Mouse (Mus musculus): ENCODE data around the gene Specc1l. TPM values are rescaled to one million over a fixed set of nuclear protein-coding genes. Genes with fewer than 3 reads are reported as not detected.

Specc1l gene
- polyA plus RNA-seq, 1 experiment from 2014 or later, result 26.7 TPM

DNA sequence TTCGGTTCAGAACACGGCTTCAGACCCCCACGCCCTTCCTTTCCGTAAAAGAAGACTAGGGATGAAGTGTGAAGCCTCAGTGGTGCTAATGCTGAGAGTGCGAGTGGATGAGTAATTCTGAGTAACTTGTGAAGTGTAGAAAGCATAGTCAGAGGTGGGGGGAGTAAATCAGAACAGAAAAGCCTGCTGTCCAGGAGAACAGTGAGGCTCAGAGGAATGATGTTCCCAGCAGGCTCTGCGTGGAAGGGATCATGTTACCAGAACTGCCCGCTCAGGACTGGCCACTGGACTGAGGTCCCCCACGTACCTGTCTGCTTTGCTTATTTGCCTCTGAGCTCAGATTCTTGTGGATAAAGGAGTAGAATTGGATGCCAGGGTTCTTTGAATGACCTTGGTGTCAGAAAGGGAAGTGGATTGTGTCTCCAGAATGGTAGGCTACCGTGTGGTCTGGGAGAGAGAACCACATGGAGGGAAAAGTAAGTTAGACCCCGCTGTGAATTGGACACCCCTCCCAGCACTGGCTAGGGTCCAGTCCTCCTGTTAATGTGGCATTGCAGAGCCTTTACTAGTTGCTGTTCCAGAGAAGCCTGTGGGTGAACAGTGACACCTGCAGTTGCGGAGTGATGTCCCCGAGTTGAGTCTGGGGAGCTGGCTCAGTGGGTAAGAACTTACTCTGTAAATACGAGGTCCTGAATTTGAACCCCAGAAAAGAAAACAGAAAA is 40.6 kb downstream of the Specc1l start:
- WGBS, result 71% methylated on average over 13 of the region's 13 CpGs
- no peak overlapping the region for H3K4me2 ChIP-seq

DNA sequence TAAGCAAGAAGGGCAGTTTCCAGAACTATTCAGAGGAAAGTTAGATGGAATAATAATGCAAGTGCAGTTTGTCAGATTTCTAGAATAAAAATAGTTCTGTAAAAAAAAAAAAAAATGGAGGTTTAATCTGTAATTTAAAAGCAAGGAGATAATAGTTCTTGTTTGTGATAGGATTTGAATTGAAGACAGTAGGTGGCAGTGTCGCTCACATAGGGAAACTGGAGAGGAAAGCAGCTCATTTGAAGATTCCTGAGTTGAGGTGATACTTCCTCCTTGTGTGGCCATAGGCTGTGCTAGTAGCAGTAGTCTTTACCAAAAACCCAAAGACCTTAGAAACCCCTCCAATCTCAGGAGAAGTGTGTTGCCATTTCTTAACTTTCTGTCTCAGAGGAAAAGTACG is 43.2 kb downstream of the Specc1l start:
- Histone ChIP-seq H3K4me3 (replicated peaks) (no peak overlapping the region), H3K27ac (no peak overlapping the region), H3K9me3 (no peaks in the 10 kb centered on the region), H3K4me1 (no peaks in the 10 kb centered on the region), H3K27me3 (replicated peaks) (no peaks in the 10 kb centered on the region), H3K4me2 (no peak overlapping the region), H3K36me3 (peaks cover 11% of the 10 kb centered on the region), H3K9ac (no peak overlapping the region)
- WGBS, result 66% methylated on average over 2 of the region's 2 CpGs
- ATAC-seq (ENCODE audit: insufficient read depth, low FRiP score, low read depth), result no peak

More for the DNA sequence above, 40.6 kb downstream of the Specc1l start:
- H3K9ac ChIP-seq, result no peak overlapping the region
- ATAC-seq (ENCODE audit: insufficient read depth, low FRiP score, low read depth), result no peak
- H3K4me1 ChIP-seq, result no peaks in the 10 kb centered on the region
- H3K36me3 ChIP-seq, result peaks cover 13% of the 10 kb centered on the region; the same call in 1 of the 2 replicates
- no peaks in the 10 kb centered on the region for H3K27me3 ChIP-seq (replicated peaks)
- no peak overlapping the region for H3K4me3 ChIP-seq (replicated peaks)
- no peak overlapping the region for H3K27ac ChIP-seq
- H3K9me3 ChIP-seq, result no peaks in the 10 kb centered on the region

DNA sequence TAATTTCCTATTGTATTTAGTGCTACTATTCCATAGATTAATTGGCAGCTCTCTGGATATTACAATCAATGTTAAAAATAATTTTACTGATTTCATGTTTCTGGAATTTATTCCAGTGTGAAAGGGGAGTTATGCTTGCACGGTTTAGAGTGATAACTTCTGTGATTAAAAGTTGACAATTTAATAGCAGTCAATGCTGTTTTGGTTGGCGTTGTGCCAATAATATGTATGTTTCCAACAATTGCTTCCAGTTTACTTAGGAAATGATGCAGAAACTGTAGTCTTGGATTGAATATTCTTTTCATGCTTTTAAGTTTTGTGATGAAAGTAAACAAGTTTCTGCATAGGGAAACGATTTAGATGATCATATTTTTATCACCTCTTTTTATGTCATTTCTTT is 45.5 kb downstream of the Specc1l start:
- Histone ChIP-seq H3K4me3 (replicated peaks) (no peak overlapping the region), H3K27me3 (replicated peaks) (no peaks in the 10 kb centered on the region), H3K36me3 (peaks cover 27% of the 10 kb centered on the region), H3K4me1 (no peaks in the 10 kb centered on the region), H3K27ac (no peak overlapping the region), H3K4me2 (no peak overlapping the region), H3K9ac (no peak overlapping the region), H3K9me3 (no peaks in the 10 kb centered on the region)
- 60% methylated on average over 3 of the region's 3 CpGs for WGBS
- ATAC-seq (ENCODE audit: insufficient read depth, low FRiP score, low read depth), result no peak

- no peak overlapping the region for H3K27ac ChIP-seq
- peaks cover 30% of the 10 kb centered on the region for H3K36me3 ChIP-seq
- ATAC-seq (ENCODE audit: insufficient read depth, low FRiP score, low read depth), result no peak
These were observed 46.4 kb downstream of the Specc1l start for GRCm38 (mm10) chr10:75258241-75258640.

GRCm38 (mm10) chr10:75261268-75261667 is 49.4 kb downstream of the Specc1l start:
- Histone ChIP-seq H3K4me1 (no peaks in the 10 kb centered on the region), H3K36me3 (peaks cover 45% of the 10 kb centered on the region), H3K4me3 (replicated peaks) (no peak overlapping the region), H3K4me2 (no peak overlapping the region), H3K27ac (no peak overlapping the region), H3K27me3 (replicated peaks) (no peaks in the 10 kb centered on the region), H3K9ac (no peak overlapping the region), H3K9me3 (no peaks in the 10 kb centered on the region)
- 90% methylated on average over 5 of the region's 5 CpGs for WGBS
- no peak for ATAC-seq (ENCODE audit: insufficient read depth, low FRiP score, low read depth)

More at GRCm38 (mm10) chr10:75258241-75258640, 46.4 kb downstream of the Specc1l start:
- Histone ChIP-seq H3K27me3 (replicated peaks) (no peaks in the 10 kb centered on the region), H3K4me2 (no peak overlapping the region), H3K9ac (no peak overlapping the region), H3K9me3 (no peaks in the 10 kb centered on the region), H3K4me3 (replicated peaks) (no peak overlapping the region), H3K4me1 (no peaks in the 10 kb centered on the region)
- WGBS, result 71% methylated on average over 5 of the region's 5 CpGs

- H3K36me3 ChIP-seq, result peaks cover 42% of the 10 kb centered on the region
- 72% methylated on average over 3 of the region's 3 CpGs for WGBS
- H3K27ac ChIP-seq, result no peak overlapping the region
- H3K4me3 ChIP-seq (replicated peaks), result no peak overlapping the region
- H3K4me2 ChIP-seq, result no peak overlapping the region
- H3K9me3 ChIP-seq, result no peaks in the 10 kb centered on the region
- H3K9ac ChIP-seq, result no peak overlapping the region
- H3K27me3 ChIP-seq (replicated peaks), result no peaks in the 10 kb centered on the region
- no peaks in the 10 kb centered on the region for H3K4me1 ChIP-seq
- no peak for ATAC-seq (ENCODE audit: insufficient read depth, low FRiP score, low read depth)
These were observed 53.2 kb downstream of the Specc1l start for GRCm38 (mm10) chr10:75264993-75265555.

DNA sequence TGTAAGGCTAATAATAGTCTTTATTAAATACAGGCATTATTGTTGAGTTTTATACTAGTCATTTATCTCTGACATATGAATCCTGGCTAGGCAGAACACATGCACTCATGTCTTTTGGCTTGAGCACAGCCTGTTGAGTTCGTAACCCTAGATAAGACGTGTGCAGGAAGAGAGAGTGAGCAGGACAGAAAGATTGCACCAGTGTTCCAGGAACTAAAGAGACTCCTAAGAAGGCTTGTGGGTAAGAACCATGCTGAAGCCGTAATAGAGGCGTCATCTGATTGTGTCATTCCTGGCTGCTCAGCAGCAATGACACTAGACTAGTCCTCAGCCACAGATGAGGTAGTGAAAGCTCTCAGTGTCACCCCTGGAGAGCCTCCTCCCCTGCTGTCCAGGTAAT is 61.1 kb downstream of the Specc1l start:
- WGBS, result 85% methylated on average over 4 of the region's 4 CpGs
- no peak overlapping the region for H3K4me3 ChIP-seq (replicated peaks)
- no peaks in the 10 kb centered on the region for H3K27me3 ChIP-seq (replicated peaks)
- H3K36me3 ChIP-seq, result 0 out of 2 replicates have a peak, but pooled peaks cover 13% of the 10 kb centered on the region
- H3K4me2 ChIP-seq, result no peak overlapping the region
- H3K27ac ChIP-seq, result no peak overlapping the region
- H3K4me1 ChIP-seq, result no peaks in the 10 kb centered on the region
- ATAC-seq (ENCODE audit: insufficient read depth, low FRiP score, low read depth), result no peak
- H3K9me3 ChIP-seq, result no peaks in the 10 kb centered on the region
- H3K9ac ChIP-seq, result no peak overlapping the region

DNA sequence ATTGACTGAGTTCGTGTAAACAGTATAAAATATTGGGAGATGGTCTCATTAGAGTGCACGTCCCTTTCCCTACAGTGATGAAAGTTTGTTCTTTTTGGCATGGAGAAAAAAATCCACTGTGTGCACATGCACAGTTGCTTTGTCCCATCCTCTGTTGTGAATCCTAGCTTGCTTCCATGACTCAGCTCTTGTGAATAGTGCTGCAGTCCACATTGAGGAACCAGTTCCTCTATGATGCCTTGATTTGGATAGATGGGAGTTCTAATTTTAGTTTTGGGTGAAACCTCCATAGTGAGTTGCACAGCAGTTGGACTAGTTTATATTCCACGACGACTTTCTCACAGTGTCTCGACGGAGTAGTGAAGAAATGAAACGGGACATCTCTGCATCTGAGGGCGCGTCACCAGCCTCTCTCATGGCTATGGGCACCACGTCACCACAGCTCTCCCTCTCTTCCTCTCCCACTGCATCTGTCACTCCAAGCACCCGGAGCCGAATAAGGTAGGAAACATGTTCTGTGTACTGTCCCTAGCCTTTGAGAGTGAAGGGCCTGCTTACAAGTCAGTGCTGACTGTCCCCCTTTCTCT is 64.6 kb downstream of the Specc1l start:
- ATAC-seq (ENCODE audit: insufficient read depth, low FRiP score, low read depth), result no peak
- 0 out of 2 replicates have a peak, but pooled peaks cover 10% of the 10 kb centered on the region for H3K36me3 ChIP-seq
- no peak overlapping the region for H3K9ac ChIP-seq
- 86% methylated on average over 12 of the region's 12 CpGs for WGBS
- no peak overlapping the region for H3K4me2 ChIP-seq
- no peak overlapping the region for H3K4me3 ChIP-seq (replicated peaks)
- no peaks in the 10 kb centered on the region for H3K27me3 ChIP-seq (replicated peaks)
- no peaks in the 10 kb centered on the region for H3K4me1 ChIP-seq
- H3K27ac ChIP-seq, result no peak overlapping the region
- no peaks in the 10 kb centered on the region for H3K9me3 ChIP-seq

DNA sequence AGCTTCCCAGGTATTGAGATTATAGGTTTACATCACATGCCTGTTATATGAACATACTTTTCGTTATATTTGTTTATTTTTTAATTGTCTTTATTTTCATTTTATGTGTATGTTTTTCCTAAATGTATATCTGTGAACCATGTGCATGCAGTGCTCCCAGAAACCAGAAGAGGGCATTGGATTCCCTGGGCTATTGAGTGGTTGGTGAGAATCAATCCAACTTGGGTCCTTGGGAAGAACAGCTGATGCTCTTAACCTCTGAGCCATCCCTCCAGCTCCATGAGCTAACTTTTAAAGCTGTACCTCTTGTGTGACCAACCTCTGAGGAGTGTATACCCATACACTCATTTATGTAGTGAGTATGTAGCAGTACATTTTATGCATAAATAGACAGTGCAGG is 65.6 kb downstream of the Specc1l start:
- WGBS, result 69% methylated on average over 1 of the region's 1 CpGs
- ATAC-seq (ENCODE audit: insufficient read depth, low FRiP score, low read depth), result no peak
- no peaks in the 10 kb centered on the region for H3K27me3 ChIP-seq (replicated peaks)
- H3K4me1 ChIP-seq, result no peaks in the 10 kb centered on the region
- no peak overlapping the region for H3K27ac ChIP-seq
- H3K4me2 ChIP-seq, result no peak overlapping the region
- H3K4me3 ChIP-seq (replicated peaks), result no peak overlapping the region
- H3K9ac ChIP-seq, result no peak overlapping the region
- H3K36me3 ChIP-seq, result peaks cover 10% of the 10 kb centered on the region; the same call in 1 of the 2 replicates
- no peaks in the 10 kb centered on the region for H3K9me3 ChIP-seq

DNA sequence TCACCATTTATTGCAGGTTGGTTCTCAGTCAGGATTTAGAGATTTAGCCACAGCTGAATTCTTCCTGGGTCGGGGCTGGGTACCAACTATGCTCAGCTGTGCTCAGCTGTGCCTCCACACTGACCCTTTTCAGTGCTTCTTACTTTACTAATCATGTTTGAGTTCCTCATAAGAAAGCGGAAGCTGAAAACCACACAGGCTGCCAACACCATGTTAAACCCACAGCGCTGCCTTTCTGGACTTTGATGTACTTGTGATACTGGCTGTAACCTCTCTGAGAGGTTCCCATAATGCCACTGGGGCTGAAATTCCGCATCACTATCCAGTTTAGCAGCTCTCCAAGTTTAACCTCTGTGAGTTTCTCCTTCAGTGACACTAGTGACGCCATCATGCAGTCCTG is 70.8 kb downstream of the Specc1l start:
- no peak overlapping the region for H3K4me3 ChIP-seq (replicated peaks)

DNA sequence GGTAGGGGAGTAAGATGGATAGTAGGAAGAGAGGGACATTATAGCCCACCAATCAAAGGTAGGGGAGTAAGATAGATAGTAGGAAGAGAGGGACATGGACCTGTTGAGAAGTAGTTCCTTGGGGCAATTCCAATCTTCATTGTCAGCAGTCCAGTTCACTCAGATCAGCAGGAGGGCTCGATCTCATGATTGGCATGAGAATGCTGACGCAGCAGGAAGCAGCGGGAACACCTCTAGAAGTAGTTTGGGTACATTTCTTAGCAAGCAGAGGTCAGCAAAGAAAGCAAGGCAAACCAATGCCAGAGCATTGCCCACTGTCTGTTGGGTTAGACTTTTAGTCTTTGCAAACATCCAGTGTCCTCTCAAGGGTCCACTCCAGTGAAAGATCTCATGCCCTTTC is 71.9 kb downstream of the Specc1l start:
- no peak for ATAC-seq (ENCODE audit: insufficient read depth, low FRiP score, low read depth)
- H3K4me1 ChIP-seq, result no peaks in the 10 kb centered on the region
- no peaks in the 10 kb centered on the region for H3K9me3 ChIP-seq
- WGBS, result 97% methylated on average over 3 of the region's 3 CpGs
- H3K27me3 ChIP-seq (replicated peaks), result no peaks in the 10 kb centered on the region
- H3K9ac ChIP-seq, result no peak overlapping the region
- H3K27ac ChIP-seq, result no peak overlapping the region
- H3K36me3 ChIP-seq, result peaks cover 9% of the 10 kb centered on the region; the same call in 1 of the 2 replicates
- H3K4me3 ChIP-seq (replicated peaks), result no peak overlapping the region
- H3K4me2 ChIP-seq, result no peak overlapping the region

More for the DNA sequence above, 70.8 kb downstream of the Specc1l start:
- H3K9ac ChIP-seq, result no peak overlapping the region
- no peak overlapping the region for H3K27ac ChIP-seq
- no peaks in the 10 kb centered on the region for H3K27me3 ChIP-seq (replicated peaks)
- no peaks in the 10 kb centered on the region for H3K9me3 ChIP-seq
- no peak overlapping the region for H3K4me2 ChIP-seq
- ATAC-seq (ENCODE audit: insufficient read depth, low FRiP score, low read depth), result no peak
- 89% methylated on average over 5 of the region's 5 CpGs for WGBS
- peaks cover 9% of the 10 kb centered on the region; the same call in 1 of the 2 replicates for H3K36me3 ChIP-seq
- H3K4me1 ChIP-seq, result no peaks in the 10 kb centered on the region

DNA sequence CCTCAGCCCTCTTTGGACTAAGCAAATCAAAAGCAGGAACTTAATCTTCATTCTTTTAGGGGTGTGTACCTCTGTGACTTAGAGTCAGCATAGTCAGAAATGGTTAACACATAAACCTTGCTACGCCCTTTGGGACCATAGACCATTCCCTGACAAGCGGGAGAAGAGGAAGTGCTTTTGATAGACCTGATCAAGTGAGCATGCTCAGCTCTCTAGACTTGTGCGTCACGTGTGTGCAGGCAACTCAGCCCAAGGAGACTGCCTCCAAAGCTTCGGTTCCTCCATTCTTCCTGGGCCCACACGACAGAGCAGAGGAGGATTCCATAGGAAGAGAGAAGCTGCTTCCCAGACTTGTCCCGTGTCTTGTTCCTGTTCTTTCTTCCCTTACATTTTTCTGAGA is 76.7 kb downstream of the Specc1l start:
- Histone ChIP-seq H3K4me2 (no peak overlapping the region), H3K9me3 (no peaks in the 10 kb centered on the region), H3K4me1 (no peaks in the 10 kb centered on the region), H3K9ac (no peak overlapping the region), H3K27ac (no peak overlapping the region), H3K36me3 (no peaks in the 10 kb centered on the region), H3K4me3 (replicated peaks) (no peak overlapping the region), H3K27me3 (replicated peaks) (no peaks in the 10 kb centered on the region)
- 73% methylated on average over 7 of the region's 7 CpGs for WGBS
- ATAC-seq (ENCODE audit: insufficient read depth, low FRiP score, low read depth), result no peak

Measured in stomach, embryonic 15.5 days (tissue).